Mouse (Mus musculus) brain, embryonic 14.5 days (tissue): Measurements from ENCODE around the gene Rgs8. TPM values are rescaled to one million over a fixed set of nuclear protein-coding genes. Genes with fewer than 3 reads are reported as not detected.
A peak's percentile ranks its signal among the peaks of the same experiment; 100 is the strongest.

Experiments used
- DNase-seq: peaks from one replicate; pipeline ENCODE4 v3.0.0-alpha.2; 2011; ENCODE audit warnings: low read depth
- CTCF ChIP-seq: fragments of 200-500 bp; IDR thresholded peaks from 2 replicates; pipeline ENCODE4 v1.5.1; 2012; ENCODE audit warnings: inconsistent platforms, mild to moderate bottlenecking, moderate library complexity, borderline replicate concordance; ENCODE audit not compliant: insufficient read depth, insufficient read length; ENCODE audit errors: extremely low read depth
- POLR2A ChIP-seq: fragments of 200-500 bp; IDR thresholded peaks from 2 replicates; pipeline ENCODE4 v1.6.1; 2012; ENCODE audit warnings: mild to moderate bottlenecking, inconsistent platforms, borderline replicate concordance; ENCODE audit not compliant: poor library complexity, insufficient read depth, insufficient read length, severe bottlenecking; ENCODE audit errors: extremely low read depth
- polyA plus RNA-seq: library from polyadenylated mRNA; depleted of rRNA; stranded (reverse); fragments of >200 nt; gene quantifications from 2 replicates; pipeline ENCODE4 v1.2.3, GENCODE M21; 2012

Gene Rgs8
- polyA plus RNA-seq, 1 experiment = 46.2 TPM

DNA sequence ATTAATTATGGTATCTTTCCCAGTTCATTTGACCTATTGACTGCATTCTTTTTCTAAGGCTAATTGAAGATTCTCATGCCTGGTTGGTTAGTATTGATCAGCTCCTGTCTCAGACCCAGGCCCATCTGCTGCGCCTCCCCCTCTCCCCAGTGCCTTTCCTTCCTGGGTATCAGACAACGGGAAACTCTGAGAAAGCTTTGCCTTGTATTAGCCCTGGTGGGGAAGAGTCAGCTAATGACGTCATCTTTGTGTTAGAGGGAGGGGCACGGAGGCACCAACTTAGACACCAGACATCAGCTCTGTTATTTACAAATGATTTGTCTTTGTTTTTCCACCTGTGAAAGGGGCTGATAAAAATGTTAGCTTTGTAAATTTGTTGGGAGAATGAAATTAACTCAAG lies 9.5 kb downstream of the Rgs8 start:
- peak; percentile 36 for DNase-seq
- TF ChIP-seq POLR2A = no peak
- no peak for TF ChIP-seq CTCF

DNA sequence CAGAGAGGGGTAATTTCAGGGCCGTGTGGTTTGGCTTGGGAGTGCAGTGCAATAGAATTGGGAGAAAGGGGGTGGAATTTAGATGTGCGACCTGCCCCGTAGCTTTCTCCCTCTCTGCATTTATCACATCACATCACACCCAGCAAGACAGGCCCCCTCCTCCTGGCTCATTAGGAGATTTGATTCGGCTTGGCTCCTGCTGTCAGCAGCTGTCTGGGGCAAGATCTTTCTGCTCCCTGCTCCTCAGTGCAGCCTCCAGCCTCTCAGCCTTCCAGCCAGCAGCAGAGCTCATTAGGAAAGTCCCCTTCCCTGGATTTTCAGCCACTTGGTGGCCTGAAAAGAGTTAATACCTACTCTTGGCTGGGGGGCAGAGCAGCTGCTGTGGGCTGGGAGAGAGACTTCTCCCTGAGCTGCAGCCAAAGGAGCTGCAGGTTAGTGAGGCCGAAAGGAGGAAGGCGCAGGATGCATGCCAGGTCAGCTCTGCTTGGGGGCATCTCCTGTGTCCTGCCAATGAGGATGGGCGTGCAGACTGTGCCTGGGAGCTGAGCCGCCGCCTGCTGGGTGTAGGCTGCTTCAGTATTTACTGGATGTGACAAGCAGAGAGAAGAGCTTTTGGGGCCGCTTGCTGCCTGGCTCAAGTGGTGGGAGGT lies 12.4 kb downstream of the Rgs8 start:
- peak; percentile 95 for DNase-seq
- TF ChIP-seq POLR2A (no peak), CTCF (peak; percentile 38; the same call in 1 of the 2 replicates)

DNA sequence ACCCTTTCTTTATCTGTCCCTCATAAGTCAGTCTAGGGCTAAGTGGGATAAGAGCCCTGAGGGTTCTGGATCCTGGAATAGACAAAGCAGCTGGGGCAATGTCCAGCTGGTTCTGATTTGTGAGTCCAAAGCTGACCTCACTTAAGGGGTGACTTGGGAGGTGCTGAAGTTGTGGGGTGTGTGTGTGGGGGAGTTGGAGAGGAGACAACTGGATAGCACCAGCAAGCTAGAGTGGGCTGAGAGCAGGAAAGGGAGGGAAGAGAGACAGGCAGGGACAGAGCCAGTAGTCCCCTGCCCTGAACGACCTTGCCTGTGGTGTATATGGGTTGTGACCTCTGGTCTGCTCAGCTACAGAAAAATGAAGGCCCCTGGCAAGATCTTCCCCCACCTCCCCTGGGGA lies 13.4 kb downstream of the Rgs8 start:
- TF ChIP-seq POLR2A (no peak), CTCF (no peak)
- DNase-seq = no peak

DNA sequence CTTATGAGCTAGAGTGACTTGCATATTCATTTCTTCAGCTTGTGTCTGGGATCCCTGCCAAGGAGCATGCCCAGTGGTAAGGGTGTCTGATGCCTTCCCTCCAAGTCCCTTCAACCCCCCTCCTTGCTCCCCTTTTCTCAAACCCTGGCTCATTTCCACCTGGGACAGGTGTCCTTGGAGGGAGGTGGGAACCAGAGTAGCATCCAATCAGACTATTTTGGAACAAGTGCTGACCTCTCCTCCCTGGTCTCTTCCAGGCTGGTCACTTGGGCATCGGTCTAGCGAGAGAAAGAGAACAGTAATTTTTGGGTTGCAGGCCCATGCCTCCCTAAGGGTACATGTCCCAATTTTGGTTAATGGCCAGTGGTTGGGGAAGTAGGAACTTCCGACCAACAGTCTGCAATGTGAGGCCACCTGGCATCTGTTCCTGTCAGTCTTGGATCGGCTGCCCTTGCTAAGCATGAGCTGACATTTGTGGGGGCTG lies 14.5 kb downstream of the Rgs8 start:
- DNase-seq = peak; percentile 81
- TF ChIP-seq CTCF (no peak), POLR2A (no peak)

DNA sequence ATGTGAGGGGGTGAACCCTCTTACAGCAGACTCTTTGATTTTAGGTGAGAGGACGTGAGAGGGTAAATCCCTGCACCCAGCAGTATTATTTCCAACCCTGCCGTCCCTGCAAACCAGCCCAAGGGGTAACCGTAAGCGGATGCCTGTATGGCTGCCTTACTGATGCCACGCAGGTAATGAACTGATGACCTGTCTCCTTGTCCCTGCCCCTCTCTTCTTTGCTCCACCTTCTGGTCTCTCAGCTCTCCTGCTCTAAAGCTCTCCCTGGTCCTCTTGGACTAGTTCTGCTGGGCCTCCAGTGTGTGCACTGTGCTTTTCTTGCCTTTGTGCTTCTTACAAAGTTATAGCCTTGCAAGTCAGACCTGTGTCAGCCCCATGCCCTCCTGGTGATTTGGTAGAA lies 15.0 kb downstream of the Rgs8 start:
- DNase-seq = no peak
- TF ChIP-seq CTCF = no peak
- TF ChIP-seq POLR2A = no peak

DNA sequence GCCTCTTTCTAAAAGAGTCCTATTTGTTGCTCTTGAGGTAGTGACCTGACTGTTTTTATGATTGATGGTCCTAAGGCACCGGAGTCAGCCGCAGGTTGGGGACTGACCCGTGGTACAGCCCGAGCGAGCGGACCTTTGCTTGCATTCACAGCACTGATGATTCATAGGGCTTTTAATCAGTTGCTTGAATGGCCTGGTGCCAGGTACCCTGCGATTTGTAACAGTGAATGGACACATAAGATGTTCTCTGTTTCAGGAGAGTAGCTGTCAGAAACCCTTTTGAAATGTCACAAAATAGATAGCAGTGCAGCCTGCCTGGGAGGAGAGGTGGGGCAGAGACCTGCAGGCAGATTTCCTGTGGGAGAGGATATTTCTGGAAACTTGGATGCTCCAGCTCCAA lies 16.3 kb downstream of the Rgs8 start:
- DNase-seq = no peak
- no peak for TF ChIP-seq POLR2A
- TF ChIP-seq CTCF = no peak

DNA sequence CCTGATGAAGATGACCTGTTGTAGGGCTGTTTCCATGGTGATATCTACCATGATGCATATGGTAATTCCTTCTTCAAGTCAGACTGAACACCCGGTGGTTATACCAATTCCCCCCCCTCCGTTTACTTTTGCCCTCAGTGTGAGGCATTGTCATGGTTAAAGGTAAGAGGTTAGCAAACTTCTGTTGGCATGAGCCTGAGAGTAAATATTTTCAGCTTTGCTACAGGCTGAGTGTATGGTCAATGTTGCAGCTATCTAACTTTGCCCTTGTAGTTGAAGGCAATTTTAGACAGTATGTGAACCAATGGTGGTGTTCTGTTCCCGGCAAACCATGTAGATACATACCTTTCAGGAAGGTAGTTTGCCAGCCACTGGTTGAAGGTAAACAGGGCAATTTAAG lies 16.9 kb downstream of the Rgs8 start:
- no peak for DNase-seq
- TF ChIP-seq CTCF (no peak), POLR2A (no peak)

DNA sequence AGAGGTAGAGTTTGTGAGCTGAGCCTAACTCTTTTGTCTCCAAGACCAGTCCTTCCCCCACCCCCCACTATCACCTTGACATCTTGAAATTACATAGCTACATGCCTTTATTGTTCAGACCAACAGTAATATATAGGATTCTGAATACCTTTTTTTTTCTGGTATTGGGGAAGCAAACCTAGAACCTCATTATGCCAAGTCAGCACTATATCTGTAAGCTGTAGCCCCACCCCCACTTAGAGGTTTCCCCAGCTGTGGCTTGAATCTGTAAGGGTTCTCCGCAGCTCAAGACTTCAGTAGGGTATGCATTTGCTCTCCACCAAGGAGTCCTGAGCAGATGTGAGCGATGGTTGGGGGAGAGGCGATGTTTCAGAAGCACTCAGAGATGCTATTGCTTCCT lies 18.5 kb downstream of the Rgs8 start:
- DNase-seq = no peak
- no peak for TF ChIP-seq CTCF
- TF ChIP-seq POLR2A = no peak

DNA sequence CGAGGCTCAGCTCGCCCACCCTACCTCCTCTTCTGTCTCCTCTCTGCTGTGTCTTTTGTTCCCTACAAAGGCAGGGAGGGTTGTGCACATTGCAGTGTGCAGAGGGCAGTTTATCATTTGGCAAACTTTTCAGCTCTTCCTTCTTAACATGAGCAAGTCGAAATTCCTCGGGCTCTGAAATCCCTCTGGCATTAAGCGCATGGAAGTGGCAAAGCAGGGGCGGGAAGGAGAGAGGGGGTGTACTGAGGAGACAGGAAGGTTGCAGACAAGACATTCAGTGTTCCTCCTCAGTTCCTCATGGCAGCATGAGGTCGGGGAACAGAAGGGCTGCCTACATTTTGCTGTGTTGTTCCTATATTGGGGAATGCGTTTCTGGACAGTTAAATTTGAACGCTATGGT lies 19.9 kb downstream of the Rgs8 start:
- TF ChIP-seq POLR2A = no peak
- TF ChIP-seq CTCF = no peak
- no peak for DNase-seq

DNA sequence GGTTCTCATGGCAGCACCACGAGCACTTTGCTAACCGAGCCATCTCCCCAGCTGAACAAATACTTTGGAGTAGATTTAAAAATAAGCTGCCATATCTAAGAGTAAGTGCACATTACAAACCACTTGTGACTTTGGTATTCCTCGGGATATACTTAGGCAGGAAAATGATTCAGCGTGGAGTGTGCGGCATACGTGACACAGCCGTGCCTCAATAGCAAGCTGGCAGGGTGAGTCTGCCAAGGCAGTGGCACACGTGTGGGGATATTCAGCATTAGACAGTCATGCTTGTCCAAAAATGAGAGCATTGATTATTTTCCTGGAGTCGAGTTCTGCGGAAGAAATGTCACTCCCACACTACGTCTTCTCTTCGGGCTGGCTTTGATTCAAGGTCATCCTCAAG lies 21.1 kb downstream of the Rgs8 start:
- no peak for TF ChIP-seq CTCF
- no peak for TF ChIP-seq POLR2A
- no peak for DNase-seq

DNA sequence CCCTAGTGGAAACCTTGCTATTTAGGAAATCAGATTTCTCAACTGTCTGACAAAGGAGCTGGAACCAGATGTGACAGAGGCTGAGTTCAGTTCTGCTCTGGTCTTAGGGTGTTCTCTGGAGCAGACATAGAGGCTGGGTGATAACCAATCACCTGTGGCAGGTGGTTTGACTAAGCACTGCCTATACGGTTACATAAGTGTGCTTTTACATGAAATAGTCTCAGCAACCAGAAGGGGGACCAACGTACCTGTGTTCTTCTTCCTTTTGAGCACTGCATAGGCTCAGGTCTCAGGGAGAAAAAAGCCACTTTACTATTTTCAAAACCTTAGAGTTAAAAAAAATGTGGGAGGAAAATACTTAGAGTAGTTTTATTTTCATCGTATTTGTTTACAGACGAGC lies 22.8 kb downstream of the Rgs8 start:
- no peak for DNase-seq
- TF ChIP-seq POLR2A = no peak
- no peak for TF ChIP-seq CTCF

DNA sequence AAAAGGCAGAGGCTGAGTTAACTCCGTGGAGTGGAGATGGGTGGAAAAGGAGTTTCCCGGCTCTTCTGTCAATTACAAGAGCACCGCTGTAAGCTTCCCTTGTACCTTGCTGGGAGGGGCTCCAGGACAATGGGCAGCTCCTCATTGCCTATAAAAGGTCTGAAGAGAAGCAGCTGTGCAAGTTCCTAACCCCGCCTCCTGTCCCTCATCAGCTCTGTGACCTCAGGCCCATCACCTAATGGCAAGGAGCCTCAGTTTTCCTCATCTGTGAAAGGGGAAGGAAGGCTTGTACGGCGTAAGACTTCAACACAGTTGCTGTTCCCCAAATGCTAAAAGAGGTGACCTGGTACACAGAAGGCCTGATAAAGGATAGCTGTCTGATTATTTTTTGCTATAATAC lies 24.8 kb downstream of the Rgs8 start:
- TF ChIP-seq CTCF = no peak
- no peak for TF ChIP-seq POLR2A
- DNase-seq = no peak
